Mouse (Mus musculus): ENCODE data around the gene Nin.

Nin gene

DNA sequence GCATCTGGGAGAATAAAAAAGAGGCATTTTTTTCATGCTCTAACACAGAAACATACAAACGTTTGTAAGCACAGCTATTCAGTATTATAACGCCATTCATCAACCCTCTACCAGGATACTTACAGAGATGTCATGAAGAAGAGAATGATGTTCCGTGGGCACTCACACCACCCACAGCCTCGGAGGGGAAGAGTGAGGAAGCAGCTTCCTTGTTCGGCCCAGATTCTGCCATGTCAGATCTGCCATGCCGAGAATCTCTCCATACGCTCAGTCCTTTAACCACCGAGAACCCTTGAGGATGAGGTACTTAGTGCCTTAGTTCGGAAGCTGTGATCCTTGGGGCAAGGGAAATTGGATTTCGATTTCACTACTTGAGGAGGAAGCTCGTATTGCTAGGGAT, at the start of gene Nin:
TSS of gene Nin (minus strand) at position 367 of the 400 bp plus-strand sequence.
- no peak for DNase-seq (ENCODE audit: extremely low spot score, low spot score)

DNA sequence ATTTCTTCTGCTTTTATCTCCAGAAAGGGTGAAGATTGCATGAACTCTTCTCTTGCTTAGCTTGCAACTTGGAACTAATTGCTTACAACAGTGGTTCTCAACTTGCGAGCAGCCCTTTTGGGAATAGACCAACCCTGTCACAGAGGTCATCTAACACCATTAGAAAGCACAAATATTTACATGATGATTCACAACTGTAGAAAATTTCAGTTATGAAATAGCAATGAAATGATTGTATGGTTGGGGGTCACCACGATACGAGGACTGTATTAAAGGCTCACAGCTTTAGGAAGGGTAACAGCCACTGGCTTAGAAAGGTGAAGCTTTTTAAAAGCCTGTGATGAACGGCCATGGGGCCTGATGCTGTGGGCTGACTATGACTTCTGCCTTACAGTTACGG, 47.5 kb upstream of the Nin start:
- no peak for DNase-seq (ENCODE audit: extremely low spot score, low spot score)

DNA sequence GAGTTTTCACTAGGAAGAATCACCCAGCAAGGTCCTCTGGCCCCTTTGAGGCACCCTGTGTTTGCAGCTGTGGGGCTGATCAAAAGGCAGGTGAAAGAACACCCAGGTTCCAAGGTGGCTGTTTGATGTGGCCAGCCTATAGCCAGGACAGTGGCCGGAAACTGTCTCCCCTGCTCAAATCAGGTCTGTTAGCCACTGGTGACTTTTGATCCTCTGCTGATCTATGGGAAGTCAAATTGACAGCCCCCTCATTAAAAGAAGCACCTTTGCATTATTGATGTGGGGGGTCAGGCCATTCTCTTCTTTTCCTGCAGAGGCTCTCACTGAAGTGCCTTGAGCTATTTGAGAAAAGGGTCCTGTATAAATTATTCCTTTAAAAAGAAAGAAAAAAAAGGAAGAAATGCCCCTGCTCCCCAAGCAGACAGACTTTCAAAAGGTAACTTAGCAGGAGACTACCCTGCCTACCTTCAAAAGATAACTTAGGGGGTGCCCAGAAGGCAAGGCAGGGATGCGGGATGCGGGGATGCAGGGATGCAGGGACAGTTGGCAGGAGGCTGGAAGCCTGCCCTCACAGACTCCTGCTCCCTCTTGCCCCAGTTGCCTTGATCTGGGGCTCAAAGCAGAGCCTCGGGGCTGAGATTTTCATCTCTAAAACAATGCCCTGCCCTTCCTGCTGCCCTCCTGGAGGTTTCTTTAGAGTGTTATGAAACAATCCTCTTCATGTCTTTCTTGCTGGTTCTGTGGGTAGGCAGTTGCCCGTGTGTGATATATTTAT, 44.0 kb upstream of the Nin start:
- DNase-seq (ENCODE audit: extremely low spot score, low spot score): no peak

DNA sequence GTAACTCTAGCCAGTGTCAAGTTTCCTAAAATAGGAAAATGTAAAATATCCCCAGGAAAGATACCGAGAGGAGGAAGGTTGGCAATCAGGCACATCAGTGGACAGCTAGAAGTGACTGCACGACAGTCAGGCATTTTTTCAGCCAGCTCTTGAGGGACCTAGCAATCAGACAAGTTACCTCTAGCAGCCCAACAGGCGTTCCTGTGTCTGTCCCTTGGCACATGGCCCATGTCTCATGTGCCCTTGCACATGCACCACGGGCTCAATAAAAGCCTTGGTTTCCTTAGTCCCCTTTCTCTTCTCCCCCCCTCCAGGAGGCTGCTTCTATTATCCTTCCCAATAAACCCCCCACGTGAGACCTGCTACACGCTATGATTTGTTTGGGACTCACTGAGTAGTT, 42.7 kb upstream of the Nin start:
- no peak for DNase-seq (ENCODE audit: extremely low spot score, low spot score)

DNA sequence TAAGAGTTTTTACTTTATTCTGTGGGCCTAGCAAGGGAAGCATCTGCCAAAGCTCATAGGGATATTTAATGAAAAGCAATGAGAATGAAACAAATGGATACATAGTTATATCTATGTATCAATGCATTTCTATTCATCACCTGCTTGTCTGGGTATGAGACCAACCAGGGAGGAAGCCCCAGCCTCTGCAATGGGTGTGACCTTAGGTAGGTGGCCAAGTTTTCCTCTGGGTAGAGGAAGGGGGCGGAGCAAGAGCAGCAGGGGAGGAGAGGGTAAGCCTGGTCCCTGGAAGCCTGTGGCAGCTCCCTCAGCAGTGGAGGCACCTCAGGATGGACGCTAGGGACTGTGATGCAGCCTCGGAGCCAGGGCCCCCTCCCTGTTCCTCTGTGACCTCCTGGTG, 40.3 kb upstream of the Nin start, which contains the start of gene Abhd12b:
TSS of gene Abhd12b (plus strand) at position 301 of the 400 bp plus-strand sequence.
- DNase-seq (ENCODE audit: extremely low spot score, low spot score): no peak

DNA sequence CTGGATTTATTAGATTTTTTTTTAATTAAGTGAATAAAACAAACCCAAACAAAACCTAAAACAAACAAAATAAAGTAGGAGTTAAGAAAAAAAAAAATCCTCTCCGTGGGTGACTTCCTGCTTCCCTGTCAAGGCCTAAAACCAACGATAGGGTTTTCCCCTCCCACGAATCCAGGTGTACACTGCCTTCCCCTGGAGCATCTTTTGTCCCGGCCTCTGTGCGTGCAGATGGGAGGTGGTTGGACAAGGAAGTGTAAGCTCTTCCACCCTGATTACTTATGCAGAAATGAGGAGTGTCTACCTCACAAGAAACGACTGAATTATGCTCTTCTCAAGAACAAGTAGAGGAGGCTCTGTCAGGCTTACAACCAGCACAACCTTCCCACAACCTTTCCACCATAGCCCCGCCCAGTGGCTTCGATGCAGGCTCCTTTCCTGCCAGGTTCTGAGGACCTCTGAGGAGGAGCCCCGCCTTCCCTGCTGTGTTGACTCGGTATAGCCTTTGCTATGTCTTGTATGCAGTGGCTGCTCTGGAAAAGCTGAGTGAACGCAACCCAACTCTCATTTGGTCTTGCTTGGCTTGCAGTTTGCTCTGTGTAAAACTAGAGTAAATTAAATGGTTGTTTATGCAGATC, 35.2 kb upstream of the Nin start:
- DNase-seq (ENCODE audit: extremely low spot score, low spot score): no peak

DNA sequence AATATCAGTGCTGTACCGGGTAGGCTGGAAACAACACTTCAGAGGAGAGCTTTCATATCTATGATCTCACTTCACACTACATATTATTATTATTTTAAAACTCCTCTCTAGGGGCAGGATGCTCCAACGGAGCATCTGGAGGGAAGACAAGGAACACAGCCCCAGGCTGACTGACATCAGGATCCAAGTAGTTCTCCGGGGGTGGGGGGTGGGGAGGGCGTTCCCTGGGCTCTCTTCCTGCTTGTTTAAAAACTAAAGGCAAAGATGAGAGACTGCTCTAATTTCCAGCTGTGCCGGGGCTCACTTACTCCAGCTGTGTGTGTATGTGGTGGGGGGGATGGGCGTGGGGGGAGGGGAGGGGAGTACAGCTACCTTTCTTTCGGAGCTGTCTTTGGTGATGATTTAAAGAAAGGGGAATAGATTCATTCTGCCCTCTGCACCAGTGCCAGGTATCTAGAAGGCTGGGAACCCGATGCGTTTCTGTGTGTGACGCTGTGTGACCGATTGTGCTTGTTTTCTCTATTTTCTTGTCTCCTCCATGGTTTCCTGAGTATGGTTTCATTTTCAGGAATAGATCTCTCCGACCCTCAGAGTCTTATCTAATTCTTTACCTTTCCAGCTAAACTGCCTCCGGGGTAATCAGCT, 34.6 kb upstream of the Nin start:
- DNase-seq (ENCODE audit: extremely low spot score, low spot score): peak; percentile 26

DNA sequence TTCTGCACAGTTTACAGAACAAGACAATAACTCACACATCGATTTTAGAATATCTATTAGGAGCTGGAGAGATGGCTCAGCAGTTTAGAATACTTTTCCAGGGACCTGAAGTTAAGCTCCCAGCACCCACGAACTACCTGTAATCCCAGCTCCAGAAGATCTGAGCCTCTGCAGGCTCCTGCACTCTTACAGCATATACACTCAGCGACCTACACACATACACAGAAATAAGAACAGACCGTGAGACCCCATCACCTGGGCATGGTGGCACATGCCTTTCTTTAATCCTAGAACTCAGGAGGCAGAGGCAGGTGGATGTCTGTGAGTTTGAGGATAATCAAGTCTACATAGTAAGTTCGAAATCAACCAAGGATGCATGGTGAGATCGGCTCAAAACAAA, 32.1 kb upstream of the Nin start:
- DNase-seq (ENCODE audit: extremely low spot score, low spot score): no peak

DNA sequence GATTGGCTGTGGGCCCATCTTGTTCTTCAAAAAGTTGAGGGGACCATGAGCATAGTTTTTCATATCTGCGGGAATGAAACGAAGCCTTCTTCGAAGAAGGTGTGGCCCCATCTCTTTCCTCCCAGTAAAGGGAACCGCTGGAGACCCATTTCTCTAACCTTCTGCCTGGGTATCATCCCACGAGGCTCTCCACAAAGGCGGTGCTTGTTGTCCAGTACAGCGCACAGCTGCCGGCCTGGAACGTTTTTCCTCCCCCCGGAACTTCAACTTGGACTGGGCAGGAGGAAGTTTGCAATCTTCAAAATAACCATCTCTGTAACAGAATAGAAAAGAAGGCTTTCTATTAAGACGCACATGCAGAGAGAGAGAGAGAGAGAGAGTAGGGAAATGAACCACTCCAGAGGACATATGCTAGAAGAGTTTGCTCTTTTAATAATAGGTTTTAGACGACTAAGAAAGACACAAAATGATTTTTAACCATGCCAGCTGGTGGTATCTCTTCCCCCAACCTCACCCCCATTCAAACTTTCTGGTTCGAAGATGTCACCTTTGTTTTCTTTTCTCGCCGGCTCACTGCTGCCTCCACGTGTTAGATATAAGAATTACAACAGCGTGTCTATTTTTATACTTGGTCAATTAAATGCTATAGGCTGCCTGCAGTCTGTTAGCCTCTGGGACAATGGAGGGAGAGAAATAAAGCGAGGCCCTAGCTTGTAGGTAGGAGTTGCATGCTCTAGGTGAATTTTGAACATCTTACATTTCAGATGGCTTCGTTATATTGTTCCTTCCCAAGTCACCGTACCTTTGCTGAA, 31.3 kb upstream of the Nin start:
- peak; percentile 59 for DNase-seq (ENCODE audit: extremely low spot score, low spot score)

DNA sequence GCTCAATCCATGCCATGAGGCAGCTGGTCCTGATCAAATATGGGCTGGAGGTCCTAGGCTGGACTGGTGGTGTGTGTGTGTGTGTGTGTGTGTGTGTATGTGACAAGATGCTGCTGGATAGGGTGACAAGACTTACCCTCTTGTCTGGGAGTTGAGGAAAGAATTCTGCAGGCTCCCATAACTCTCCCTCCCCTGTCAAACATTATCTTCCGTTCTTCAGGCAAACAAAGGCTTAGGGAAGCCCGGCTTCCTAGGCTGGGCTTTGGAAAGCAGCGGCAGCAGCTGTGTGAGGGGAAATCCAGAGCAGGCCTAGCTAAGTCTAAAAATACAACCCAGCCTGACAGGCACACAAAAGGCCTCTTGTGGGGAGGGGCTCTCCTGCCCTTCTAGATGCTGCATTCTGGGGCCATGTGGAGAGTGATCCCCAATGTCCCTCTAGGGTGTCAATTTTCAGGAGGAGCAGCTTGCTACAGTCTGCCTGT, 30.6 kb upstream of the Nin start:
- DNase-seq (ENCODE audit: extremely low spot score, low spot score): peak; percentile 31

DNA sequence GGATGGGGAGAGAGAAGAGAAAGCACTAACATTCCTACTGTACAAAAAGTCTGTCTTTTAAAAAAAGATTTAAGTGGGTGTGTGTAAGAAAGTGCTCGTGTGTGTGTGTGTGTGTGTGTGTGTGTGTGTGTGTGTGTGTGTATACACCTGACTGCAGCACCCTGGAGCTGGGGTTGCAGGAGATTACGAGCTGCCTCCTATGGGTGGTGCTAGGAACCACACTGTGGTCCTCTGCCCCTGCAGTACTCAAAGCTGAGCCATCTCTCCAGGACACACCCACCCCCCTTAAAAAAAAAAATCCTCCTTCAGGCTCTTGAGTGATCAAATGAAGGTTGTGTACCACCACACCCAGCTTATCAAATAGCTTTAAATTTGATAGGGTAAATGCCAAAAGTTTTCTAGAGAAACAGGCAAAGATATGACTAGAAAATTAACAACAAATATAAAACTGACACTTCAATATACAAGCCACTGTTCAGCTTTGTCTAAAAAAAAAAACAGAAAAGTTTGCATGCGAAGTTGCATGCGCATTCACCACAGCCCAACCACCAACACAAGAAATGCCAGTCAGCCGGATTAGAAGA, 27.6 kb upstream of the Nin start:
- no peak for DNase-seq (ENCODE audit: extremely low spot score, low spot score)

DNA sequence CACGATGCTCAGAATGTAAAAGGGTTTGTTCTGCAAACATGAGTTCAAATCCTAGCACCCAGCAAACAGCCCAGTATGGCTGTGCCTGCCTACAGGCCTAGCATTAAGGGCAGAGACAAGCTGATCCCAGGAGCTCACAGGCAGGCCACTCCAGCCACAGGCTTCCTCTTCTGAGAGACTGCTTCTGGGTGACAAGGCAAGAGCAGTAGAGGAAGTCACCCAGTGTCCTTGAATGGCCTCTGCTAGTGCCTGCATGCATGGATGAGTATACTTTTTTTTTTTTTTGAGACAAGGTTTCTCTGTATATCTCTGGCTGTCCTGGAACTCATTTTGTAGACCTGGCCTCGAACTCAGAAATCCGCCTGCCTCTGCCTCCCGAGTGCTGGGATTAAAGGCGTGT, 27.0 kb upstream of the Nin start:
- no peak for DNase-seq (ENCODE audit: extremely low spot score, low spot score)

DNA sequence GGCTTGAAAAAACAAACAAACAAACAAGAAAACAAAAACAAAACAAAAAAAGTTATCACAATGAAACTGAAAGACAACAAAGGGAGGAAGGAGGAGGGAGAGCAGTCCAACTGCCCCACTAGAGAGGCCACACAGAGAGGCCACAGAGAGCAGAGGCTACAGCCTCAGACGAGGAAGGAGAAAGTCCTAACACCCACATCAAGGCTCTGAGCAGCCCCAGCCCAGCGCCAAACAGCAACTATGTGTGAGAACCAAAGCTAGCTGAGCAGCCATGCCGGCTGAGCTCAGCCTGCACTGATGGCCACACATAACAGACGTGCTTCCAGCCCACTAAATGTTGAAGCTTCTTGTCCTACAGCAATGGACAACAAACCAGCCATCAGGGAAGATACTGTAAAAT, 26.4 kb upstream of the Nin start:
- no peak for DNase-seq (ENCODE audit: extremely low spot score, low spot score)

DNA sequence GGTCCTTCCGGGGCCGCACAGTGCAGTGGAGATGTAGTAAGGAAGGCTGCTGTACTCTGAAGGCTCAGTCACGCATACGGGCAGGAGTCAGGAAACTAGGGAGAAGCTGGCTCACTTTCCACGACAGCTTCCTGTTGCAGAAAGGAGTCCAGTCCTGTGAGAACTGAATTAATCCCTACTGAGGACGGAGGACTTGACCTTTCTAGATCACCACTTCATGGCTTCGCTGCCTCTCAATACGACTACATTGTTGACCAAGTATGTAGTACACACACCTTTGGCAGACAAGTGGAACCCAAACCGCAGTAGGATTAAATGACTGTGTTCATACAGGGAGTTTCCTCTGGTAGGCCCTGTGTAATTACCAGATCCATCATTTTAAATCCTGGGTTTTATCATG, 24.1 kb upstream of the Nin start:
- no peak for DNase-seq (ENCODE audit: extremely low spot score, low spot score)

DNA sequence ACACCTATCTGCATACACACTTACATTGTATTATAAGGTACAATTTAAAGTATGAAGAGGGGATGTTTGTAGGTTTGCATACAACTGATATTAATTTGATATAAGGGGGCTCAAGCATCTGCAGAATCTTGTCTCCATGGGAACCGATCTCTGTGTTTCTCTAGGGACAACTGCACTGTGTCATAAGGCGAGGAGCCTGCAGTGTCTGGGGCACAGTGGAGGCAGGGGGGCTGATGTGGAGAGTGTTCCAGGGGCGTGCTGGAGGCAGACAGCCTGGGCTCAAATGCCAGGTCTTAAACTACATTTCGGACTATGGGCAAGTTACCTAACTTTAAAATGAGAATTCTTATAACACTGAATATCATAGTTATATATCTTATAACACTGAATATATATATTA, 23.6 kb upstream of the Nin start:
- DNase-seq (ENCODE audit: extremely low spot score, low spot score): no peak

DNA sequence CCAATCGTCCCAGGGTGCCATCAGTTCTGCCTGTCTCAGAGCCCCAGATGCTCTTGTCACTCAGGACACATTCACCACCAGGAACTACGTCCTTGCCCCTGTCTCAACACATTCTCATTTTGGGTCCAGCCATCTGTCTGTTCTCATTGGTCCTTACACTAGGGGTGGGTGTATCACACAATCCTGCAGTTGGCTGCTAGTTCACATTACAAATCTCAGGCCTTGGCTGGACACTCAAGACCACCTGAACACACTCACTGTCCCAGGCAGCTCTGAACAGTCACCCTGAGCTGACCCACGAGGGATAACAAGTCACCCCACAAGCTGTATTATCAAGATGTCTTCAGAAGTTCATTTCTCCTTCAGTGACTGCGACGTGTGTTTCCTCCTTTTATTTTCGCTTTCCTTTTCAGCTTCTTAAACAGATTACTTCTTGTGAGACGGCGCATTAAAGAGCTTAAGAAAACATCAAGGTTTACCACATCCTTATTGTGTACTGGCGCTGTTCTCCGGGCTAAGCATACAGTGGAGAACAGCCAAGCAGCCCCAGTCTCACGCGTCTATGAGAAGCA, 22.8 kb upstream of the Nin start:
- DNase-seq (ENCODE audit: extremely low spot score, low spot score): no peak

DNA sequence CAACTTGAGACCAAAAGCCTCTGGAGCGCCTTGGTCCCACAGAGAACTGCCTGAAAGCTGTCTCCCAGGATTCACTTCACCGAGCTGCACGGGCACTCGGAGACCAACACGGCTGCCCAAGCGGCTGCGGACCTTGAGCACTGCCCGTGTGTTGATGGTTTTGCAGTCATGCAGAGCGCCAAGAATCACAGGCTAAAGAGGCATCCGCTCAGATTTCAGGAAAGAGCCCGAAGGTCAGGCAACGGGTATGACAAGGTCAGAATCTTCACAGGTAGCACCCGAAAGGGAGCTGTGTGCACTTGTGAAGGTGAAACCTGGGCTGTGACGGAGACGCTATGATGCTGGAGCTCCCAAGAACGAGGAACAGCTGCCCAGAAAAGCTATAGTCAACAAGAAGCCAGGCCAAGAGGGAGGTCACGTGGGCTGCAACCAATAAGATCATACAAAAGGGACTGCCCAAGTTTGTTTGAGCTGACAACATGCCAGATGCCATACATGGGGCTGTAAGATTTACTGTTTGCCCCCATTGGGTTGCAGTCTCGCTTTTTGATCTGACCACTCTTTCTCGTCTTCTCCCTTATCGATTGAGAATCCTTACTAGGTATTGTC, 21.2 kb upstream of the Nin start:
- no peak for DNase-seq (ENCODE audit: extremely low spot score, low spot score)

DNA sequence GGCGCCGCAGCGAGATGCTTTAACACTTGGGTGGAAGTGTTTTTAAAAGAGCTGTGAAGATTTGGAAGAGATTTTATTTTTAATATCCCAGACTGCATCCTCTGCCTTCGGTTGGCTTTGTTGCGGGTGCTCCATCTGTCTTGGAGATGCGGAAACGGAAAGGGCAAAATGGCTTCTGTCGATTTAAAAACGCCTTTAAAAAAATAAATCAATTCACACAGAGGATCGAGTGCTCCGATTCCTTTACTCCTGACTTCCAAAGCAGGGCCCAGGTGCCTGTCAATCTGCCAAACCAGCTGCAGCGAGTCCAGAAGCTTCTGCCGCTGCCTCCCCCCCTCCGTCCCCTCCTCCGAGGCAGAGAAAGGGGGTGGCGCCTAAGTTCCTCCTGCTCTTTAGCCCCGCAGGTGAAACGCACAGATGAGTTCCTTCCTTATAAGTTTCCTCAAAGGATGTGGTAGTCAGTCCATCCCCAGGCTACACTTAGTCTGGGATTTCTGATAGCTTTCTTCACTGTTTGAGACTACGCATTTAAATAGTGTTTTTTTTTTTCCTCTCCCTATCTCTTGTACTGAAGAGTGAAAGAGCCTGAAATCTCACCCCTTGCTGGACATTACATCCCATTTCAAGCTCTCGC, 17.6 kb upstream of the Nin start:
- no peak for DNase-seq (ENCODE audit: extremely low spot score, low spot score)

DNA sequence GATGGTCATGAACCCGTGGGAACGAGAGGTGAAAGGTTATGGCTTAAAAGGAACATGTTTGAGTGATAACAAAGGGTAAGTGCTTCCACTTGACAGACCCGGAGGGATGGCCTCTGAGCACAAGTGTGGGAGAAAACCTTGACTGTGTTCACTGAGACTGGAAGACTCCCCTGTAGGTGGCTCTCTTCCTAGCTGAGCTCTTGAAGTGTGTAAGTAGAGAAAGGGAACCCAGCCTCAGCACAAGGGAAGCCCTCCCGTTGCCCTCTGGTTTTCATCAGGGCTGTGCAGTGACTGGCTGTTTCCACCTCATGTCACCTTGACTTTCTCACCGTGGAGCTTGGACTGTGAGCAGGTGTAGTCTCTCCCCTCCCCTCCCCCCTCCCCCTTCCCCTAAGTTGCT, 15.6 kb upstream of the Nin start:
- DNase-seq (ENCODE audit: extremely low spot score, low spot score): no peak

DNA sequence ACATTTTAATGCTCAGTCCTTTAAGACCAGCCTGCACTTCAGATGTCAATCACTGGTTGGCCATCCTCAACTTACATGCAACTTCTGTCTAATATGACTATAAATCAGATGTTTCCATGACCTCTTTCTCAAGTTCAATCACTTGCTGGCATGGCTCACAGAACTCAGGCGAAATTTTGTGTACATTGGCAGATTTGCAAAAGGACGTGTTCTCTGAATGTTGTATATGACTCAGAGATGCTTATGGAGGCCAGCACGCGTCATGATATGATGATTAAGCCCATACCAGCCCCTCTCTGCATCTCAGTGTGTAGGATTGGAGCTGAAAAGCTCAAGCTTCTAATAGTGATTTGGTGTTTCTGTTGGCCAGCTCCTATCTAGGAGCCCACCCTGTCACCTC, 13.1 kb upstream of the Nin start:
- DNase-seq (ENCODE audit: extremely low spot score, low spot score): no peak

Measured in neural tube, embryonic 10.5 days (tissue).